Mouse (Mus musculus): ENCODE results near the gene Gm20403.
"Not testable (repeated sequence)": the region's sequence is repeated elsewhere in the genome, so short reads cannot be mapped to it uniquely, and the experiment has no call there.

The Gm20403 gene

DNA sequence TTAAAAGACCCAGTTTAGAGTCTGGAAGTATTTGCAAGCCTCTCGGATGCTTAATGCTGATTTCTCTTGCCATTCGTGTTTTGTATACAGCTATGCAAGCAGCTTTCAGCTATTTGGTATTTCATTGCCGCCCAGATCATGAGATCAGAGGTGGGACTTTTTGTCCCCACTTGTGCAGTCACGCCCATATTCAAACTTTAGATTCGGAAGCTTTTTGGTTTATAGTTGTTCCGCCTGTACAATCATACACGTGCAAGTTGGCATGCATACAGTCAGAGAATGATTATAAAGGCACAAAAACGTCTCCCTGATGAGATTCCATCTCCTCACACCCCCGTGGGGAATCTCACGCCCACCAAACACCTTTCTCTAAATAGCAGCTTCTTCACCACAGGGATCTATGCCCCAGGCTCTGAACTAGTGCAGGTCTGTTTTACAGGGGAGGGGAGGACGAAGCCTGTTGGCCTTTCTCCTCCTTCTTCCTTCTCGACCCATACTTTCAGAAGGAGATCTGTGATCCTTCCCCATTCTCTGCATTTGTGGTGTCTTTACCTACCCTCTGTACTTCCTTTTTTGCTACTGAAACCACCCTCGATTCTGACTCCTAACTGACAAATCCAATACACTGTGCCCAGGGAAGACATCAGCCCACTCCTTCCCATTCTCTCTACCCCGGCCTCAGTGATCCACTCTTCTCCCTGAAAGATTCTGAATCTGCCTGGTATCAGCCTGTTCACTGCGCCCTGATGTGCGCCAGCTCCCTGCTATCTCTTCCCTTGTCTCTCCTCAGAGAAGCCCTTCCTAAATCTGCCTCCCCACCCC is 7.1 kb upstream of the Gm20403 start:
- peak; percentile 39 for DNase-seq (ENCODE audit: low read depth)

- peak; percentile 81 for DNase-seq (ENCODE audit: low read depth)
These were observed 6.5 kb upstream of the Gm20403 start for GRCm38 (mm10) chr12:54992814-54993213.

DNA sequence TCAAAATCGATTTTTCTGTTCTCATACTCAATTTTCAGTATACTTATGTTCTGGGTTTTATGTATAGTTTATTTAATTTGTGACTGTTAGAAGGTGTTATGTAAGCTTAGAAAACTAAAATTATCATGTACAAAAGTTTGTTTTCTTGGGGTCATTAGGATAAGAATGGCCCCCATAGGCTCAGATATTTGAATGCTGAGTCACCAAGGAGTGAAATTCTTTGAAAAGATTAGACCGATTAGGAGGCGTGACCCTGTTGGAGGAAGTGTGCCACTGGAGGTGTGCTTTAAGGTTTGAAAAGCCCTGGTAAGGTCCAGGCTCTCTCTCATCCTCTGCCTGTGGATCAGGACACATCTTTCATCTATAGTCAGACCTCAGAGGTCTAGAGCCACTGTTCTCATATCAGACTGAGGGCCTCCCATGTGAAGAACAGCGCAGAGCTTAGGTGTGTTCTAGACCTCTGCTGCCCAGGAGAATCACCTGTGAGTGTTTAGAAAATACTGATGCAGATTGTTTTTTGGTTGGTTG is 2.1 kb upstream of the Gm20403 start:
- DNase-seq (ENCODE audit: low read depth) = no peak

- DNase-seq (ENCODE audit: low read depth) = peak; percentile 47
These were observed 827 bp upstream of the Gm20403 start for GRCm38 (mm10) chr12:54987156-54987555.

DNA sequence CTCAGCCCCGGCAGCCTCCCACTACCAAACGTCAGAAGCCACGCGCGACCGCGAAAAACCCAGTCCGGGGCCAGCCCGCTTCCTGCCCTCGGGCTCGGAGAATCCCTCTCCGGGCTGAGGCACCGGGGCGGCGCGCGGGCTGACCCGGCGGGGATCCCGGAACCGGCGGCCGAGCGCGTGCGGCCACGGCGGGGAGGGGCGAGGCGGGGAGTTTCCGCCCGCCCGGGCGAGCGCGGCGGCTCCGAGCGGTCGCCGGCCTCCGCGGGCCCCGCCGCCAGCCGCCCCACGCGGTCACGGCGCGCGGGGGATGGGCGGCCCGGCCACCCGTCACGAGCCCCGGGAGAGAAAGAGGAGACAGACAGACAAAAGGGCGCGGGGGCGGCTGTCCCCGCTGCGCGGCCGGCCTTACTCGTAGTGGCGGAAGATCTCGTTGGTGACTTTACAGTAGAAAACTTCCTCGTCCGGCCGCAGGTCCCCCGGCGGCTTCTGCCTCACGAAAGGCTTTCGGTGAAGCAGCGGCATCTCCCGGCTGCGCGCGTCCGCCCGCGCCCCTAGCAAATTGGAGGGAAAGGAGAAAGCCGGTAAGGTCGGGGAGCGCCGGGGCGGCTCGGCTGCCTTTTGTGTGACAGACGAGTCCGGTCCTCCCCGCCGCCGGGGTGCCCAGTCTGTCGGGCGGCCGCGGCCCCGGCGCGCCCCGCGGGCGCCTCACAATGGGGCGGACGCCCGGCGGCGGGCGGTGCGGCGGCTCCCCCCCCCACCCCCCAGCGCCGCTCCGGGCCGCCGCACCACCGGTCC is 875 bp downstream of the Gm20403 start:
- DNase-seq (ENCODE audit: low read depth) = peak; percentile 63

GRCm38 (mm10) chr12:54984701-54985256 is 1.6 kb downstream of the Gm20403 start:
- DNase-seq (ENCODE audit: low read depth) = peak; percentile 76

DNA sequence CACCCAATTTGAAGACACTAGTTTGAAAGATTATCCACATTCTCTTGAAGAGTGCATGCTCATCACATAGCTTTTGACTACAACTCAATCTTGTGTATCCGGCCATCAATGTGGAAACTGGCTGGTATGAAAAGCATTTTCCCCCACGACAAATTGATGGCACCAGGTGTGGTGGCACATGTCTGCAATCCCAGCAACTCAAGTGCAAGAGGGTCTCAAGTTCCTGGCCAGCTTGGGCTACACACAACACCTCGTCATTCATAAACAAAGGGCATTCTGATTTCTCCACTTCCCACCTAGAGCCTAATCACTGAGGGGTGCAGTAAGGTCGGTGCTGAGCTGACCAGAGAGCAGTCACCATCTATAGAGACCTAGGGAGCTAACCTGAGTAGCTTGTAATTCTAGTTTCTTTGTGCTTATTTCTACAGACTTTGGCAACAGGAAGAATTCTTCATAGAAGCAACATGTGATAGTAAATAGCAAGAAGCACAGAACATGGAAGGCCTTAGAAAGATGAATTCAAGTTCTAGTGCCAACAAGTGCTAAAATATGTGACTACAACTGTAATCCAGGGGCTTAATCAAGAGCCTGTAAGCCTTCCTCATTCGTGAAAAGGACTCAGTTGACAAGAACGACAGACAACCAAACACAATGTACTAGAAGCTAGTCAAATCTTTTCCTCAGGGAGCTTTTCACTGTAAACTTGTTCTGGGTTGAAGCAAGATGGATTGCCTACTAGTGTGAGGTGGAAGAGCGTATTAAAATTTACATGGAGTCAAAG is 3.2 kb downstream of the Gm20403 start:
- DNase-seq (ENCODE audit: low read depth) = no peak

GRCm38 (mm10) chr12:54981962-54982361 is 4.4 kb downstream of the Gm20403 start:
- no peak for DNase-seq (ENCODE audit: low read depth)

GRCm38 (mm10) chr12:54980939-54981338 is 5.4 kb downstream of the Gm20403 start:
- DNase-seq (ENCODE audit: low read depth) = no peak

DNA sequence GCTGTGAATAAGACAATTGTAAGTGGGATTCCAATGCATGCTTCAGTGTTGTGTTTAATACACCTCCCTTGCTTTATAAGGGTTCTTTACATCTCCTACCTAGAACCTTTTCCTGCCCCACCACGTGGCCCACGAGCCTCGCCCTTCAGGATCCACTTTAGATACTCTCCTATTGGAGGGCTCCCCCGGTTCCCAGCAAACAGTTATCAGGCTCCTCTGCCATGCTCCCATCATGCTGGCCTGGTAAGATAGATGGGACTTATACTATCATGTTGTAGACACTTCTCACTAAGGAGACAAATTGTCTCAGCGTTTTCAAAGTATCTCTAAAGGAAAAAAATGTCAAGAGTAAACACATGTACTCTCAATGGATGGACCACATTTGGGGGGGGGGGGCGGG is 5.8 kb downstream of the Gm20403 start:
- DNase-seq (ENCODE audit: low read depth) = no peak

DNA sequence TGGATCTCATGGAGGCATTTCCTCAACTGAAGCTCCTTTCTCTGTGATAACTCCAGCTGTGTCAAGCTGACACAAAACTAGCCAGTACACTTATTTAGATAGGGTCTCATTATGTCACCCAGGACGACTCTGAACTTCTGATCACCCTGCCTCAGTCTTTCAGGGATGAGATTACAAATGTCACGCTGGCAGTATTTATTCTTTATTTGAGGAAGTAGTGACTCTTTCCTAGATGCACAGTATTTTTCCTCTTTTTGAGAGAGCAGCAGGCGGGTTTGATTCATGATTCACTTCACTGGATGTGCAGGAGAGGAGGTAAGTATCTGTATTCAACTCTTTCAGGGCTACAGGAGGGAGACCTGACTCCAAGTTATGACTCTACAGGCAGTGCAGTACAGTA is 17.3 kb downstream of the Gm20403 start:
- DNase-seq (ENCODE audit: low read depth) = no peak

DNA sequence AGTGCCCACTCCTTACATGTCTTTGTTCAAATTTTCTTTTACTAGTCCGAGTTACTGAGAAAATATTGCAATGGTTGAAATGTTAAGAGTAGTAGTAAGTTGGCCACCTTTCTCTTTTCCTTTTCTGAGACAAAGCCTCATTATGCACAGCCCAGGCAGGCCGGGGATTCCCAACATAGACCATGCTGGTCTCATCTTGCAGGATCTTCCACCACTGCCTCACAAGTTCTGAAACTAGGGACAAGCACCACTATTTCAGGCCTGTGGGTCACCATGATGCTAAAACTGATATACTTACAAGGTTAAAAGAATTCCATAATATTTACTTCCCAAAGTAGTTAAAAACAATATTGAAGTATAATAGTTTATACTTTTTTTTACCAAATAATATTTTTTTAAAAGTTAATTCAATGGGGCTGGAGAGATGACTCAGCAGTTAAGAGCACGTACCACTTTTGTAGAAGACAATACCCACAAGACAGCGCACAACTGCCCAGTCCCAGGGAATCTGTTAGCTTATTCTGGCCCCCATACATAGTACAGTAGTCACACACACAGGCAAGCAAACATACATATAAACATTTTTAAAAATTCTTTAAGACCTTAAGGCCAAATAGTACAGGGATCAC is 20.7 kb downstream of the Gm20403 start:
- no peak for DNase-seq (ENCODE audit: low read depth)

- peak; percentile 84 for DNase-seq (ENCODE audit: low read depth)
These were observed 26.8 kb downstream of the Gm20403 start for GRCm38 (mm10) chr12:54959569-54959968.

- DNase-seq (ENCODE audit: low read depth) = peak; percentile 64
These were observed 29.4 kb downstream of the Gm20403 start for GRCm38 (mm10) chr12:54956974-54957373.

GRCm38 (mm10) chr12:54956457-54956856 is 29.9 kb downstream of the Gm20403 start:
- DNase-seq (ENCODE audit: low read depth) = peak; percentile 36

- no peak for DNase-seq (ENCODE audit: low read depth)
These were observed 40.2 kb downstream of the Gm20403 start for GRCm38 (mm10) chr12:54946116-54946515.

DNA sequence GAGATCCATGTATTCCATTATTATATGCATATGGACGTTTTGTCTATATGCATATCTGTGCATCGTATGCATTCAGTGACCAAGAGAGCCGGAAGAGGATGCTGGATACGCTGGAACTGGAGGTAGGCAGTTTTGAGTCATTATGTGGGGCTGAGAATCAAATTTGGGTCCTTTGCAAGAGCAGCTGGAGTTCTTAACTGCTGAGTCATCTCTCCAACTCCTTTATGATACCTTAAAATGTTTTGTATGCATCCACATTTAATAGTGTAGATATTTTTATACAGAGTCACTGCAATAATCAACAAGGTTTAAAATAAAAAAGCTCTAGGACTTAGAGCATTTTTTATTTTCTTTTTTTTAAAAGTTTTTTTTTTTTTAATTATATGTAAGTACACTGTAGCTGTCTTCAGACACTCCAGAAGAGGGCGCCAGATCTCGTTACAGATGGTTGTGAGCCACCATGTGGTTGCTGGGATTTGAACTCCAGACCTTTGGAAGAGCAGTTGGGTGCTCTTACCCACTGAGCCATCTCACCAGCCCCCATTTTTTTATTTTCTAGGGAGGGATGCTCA is 43.7 kb downstream of the Gm20403 start:
- peak; percentile 39 for DNase-seq (ENCODE audit: low read depth)

DNA sequence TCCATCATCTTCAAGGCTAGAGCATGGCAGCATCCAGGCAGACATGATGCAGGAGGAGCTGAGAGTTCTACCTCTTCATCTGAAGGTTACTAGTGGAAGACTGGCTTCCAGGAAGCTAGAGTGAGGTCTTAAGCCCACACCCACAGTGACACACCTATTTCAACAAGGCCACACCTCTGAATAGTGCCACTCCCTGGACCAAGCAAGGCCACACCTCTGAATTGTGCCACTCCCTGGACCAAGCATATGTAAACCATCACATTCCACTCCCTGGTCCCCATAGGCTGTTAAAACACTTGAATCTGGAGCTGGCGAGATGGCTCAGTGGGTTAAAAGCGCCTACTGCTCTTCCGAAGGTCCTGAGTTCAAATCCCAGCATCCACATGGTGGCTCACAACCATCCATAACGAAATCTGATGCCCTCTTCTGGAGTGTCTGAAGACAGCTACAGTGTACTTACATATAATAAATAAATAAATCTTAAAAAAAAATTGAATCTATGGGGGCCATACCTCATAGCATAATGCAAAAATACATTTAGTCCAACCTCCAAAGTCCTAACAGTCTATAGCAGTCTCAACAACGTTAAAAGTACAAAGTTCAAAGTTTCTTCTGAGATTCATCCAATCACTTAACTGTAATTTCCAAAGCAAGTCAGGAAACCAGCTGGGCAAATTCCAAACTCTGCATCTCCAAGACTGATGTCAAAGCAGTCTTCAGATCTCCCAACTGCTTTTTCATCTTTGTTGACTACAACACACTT is 48.6 kb downstream of the Gm20403 start:
- not testable (repeated sequence) for DNase-seq (ENCODE audit: low read depth)

Measured in 416B (cell line).